ENCODE assay signal across 8 mouse cellular contexts in genomic region chr13:63564626-63565319, GRCm38 (mm10). TPM values are rescaled to one million over a fixed set of nuclear protein-coding genes. Genes with fewer than 3 reads are reported as not detected.
A peak's percentile ranks its signal among the peaks of the same experiment; 100 is the strongest.
DNase-seq lines count a peak whose midpoint lies in the region; ATAC-seq lines count a peak whose summit lies in the region.

No protein-coding gene starts in this region.

- peaks cover 14% of the 10 kb centered on the region; the same call in 1 of the 2 replicates for H3K27me3 ChIP-seq in forebrain, embryonic 15.5 days

- 0% methylated on average over 36 of the region's 36 CpGs for WGBS in forebrain, embryonic 15.5 days

- H3K4me2 ChIP-seq in forebrain, embryonic 15.5 days (replicated peaks): peak overlapping the region; percentile 97

- H3K9me3 ChIP-seq in forebrain, embryonic 15.5 days: no peaks in the 10 kb centered on the region

- intact Hi-C loops in heart, postnatal 14 days (cut with DNase I): loop anchor here (5.0 to 10.0 kb wide), 4 partner anchors 132 to 338 kb away; no protein-coding TSS in a partner anchor

- H3K36me3 ChIP-seq in forebrain, embryonic 15.5 days: no peaks in the 10 kb centered on the region

- H3K27ac ChIP-seq in forebrain, embryonic 15.5 days (replicated peaks): peak overlapping the region; percentile 91

- peaks cover 43% of the 10 kb centered on the region for H3K4me1 ChIP-seq in forebrain, embryonic 15.5 days

- DNase-seq in MEL-GATA-1-ER (ENCODE audit: extremely low read depth, low read depth): peak; percentile 41
- DNase-seq in cerebellum, adult 11 months: peak; percentile 65
- peak; percentile 72 to 76 for DNase-seq in heart, postnatal 14 days
- DNase-seq in layer of hippocampus, adult 9-11 months: peak; percentile 51
- peak; percentile 75 to 85 for DNase-seq in lung, postnatal 4 days
- peak; percentile 52 to 64 for DNase-seq in right cerebral cortex, adult 2 months (ENCODE audit: low spot score in 2 of 2)
- DNase-seq in urinary bladder, postnatal 36 days (ENCODE audit: low spot score in 2 of 2): peak; percentile 70 to 76

- 0 out of 2 replicates have a peak, but pooled peaks have one; percentile 0 for ATAC-seq in forebrain, embryonic 15.5 days (replicated peaks)

- peak overlapping the region; percentile 76 for H3K9ac ChIP-seq in forebrain, embryonic 15.5 days (replicated peaks)

- peak overlapping the region; percentile 85 for H3K4me3 ChIP-seq in forebrain, embryonic 15.5 days

RNA-seq across cellular contexts. Expression of gene Ptch1, which starts 8.6 kb away (rescaled TPM):
- 9.0 and 10.2 TPM in 2 replicates for polyA plus RNA-seq in forebrain, embryonic 15.5 days (2015; fragmentation: Nextera tagmentation; extraction: Ambion mirVana)
- 10 to 100 TPM; 12.0 to 16.1 TPM for total RNA-seq in heart, postnatal 14 days (2021)

Comparison
In these comparisons a context has a peak if more than half of its experiments do, and no peak if none do; other contexts are left out.
1. Peak in every context shown above with its lines: DNase-seq, ATAC-seq, H3K4me3 ChIP-seq and H3K27ac ChIP-seq.